Mouse (Mus musculus): ENCODE results near the gene Samd10. TPM values are rescaled to one million over a fixed set of nuclear protein-coding genes. Genes with fewer than 3 reads are reported as not detected.

Gene Samd10
- polyA plus RNA-seq, 1 experiment from 2014 or later: 22.4 TPM

- ChIA-PET CTCF (interaction anchor here (2.7 kb wide), 1 partner anchor 9 kb away, joined by 7 read pairs; no protein-coding TSS in a partner anchor), POLR2A (no interaction called here)
- in situ Hi-C loops (cut with MboI; ENCODE audit: low pct_unique_long_range_greater_than_20kb): loop anchor here (25.0 kb wide), 1 partner anchor 1373 kb away; no protein-coding TSS in a partner anchor
- no peak for DNase-seq (ENCODE audit: low read depth, low spot score)
- TF ChIP-seq CTCF (IDR thresholded peaks at IDR 0.05): no peak
- ATAC-seq: no peak
- H3K27me3 ChIP-seq: no peaks in the 10 kb centered on the region
Measured at GRCm38 (mm10) chr2:181585506-181585905, 13.5 kb downstream of the Samd10 start.

- no peaks in the 10 kb centered on the region for H3K27me3 ChIP-seq
- ChIA-PET POLR2A (interaction anchor here (0.6 kb wide), 1 partner anchor 9 kb away, joined by 3 read pairs; no protein-coding TSS in a partner anchor), CTCF (interaction anchor here (2.7 kb wide), 1 partner anchor 11 kb away, joined by 7 read pairs; no protein-coding TSS in a partner anchor)
- DNase-seq (ENCODE audit: low read depth, low spot score) (no peak), ATAC-seq (no peak)
- no peak for TF ChIP-seq CTCF (IDR thresholded peaks at IDR 0.05)
- in situ Hi-C loops (cut with MboI; ENCODE audit: low pct_unique_long_range_greater_than_20kb): loop anchor here (25.0 kb wide), 1 partner anchor 1372 kb away; no protein-coding TSS in a partner anchor
Measured at GRCm38 (mm10) chr2:181584411-181584942, 14.5 kb downstream of the Samd10 start, which contains the start of gene Uckl1. Gene Uckl1, minus strand, starts transcription at chr2:181584892.

GRCm38 (mm10) chr2:181583460-181584257, 15.4 kb downstream of the Samd10 start:
- ChIA-PET CTCF (interaction anchor here (2.7 kb wide), 1 partner anchor 11 kb away, joined by 7 read pairs; no protein-coding TSS in a partner anchor), POLR2A (interaction anchor here (0.7 to 1.1 kb wide), 2 partner anchors 8 to 13 kb away, joined by 3 to 4 read pairs; partner anchors contain the start of gene Prpf6)
- in situ Hi-C loops (cut with MboI; ENCODE audit: low pct_unique_long_range_greater_than_20kb): loop anchor here (25.0 kb wide), 1 partner anchor 1371 kb away; no protein-coding TSS in a partner anchor
- no peaks in the 10 kb centered on the region for H3K27me3 ChIP-seq
- ATAC-seq (no peak), DNase-seq (ENCODE audit: low read depth, low spot score) (no peak)
- no peak for TF ChIP-seq CTCF (IDR thresholded peaks at IDR 0.05)

GRCm38 (mm10) chr2:181582939-181583338, 16.1 kb downstream of the Samd10 start:
- in situ Hi-C loops (cut with MboI; ENCODE audit: low pct_unique_long_range_greater_than_20kb): loop anchor here (25.0 kb wide), 1 partner anchor 1371 kb away; no protein-coding TSS in a partner anchor
- ChIA-PET CTCF (interaction anchor here (2.7 to 6.9 kb wide), 2 partner anchors 12 to 14 kb away, joined by 7 to 69 read pairs; no protein-coding TSS in a partner anchor), POLR2A (interaction anchor here (0.5 to 1.9 kb wide), 4 partner anchors 9 to 97 kb away, joined by 3 to 6 read pairs (median 4); partner anchors contain the start of genes Prpf6 and Tcea2)
- H3K27me3 ChIP-seq: no peaks in the 10 kb centered on the region
- DNase-seq (ENCODE audit: low read depth, low spot score) (no peak), ATAC-seq (no peak)
- TF ChIP-seq CTCF (IDR thresholded peaks at IDR 0.05): no peak

GRCm38 (mm10) chr2:181582358-181582757, 16.7 kb downstream of the Samd10 start:
- CTCF ChIA-PET: interaction anchor here (0.8 to 6.9 kb wide), 4 partner anchors 9 to 64 kb away, joined by 3 to 69 read pairs (median 12); no protein-coding TSS in a partner anchor
- DNase-seq (ENCODE audit: low read depth, low spot score) (no peak), ATAC-seq (no peak)
- TF ChIP-seq CTCF (IDR thresholded peaks at IDR 0.05): no peak
- no peaks in the 10 kb centered on the region for H3K27me3 ChIP-seq
- POLR2A ChIA-PET: interaction anchor here (0.7 to 1.9 kb wide), 3 partner anchors 10 to 40 kb away, joined by 3 to 6 read pairs (median 3); partner anchors contain the start of gene Prpf6
- in situ Hi-C loops (cut with MboI; ENCODE audit: low pct_unique_long_range_greater_than_20kb): loop anchor here (25.0 kb wide), 1 partner anchor 1370 kb away; no protein-coding TSS in a partner anchor

GRCm38 (mm10) chr2:181581402-181582120, 17.5 kb downstream of the Samd10 start:
- in situ Hi-C loops (cut with MboI; ENCODE audit: low pct_unique_long_range_greater_than_20kb): loop anchor here (25.0 kb wide), 1 partner anchor 1369 kb away; no protein-coding TSS in a partner anchor
- CTCF ChIA-PET: interaction anchor here (0.7 to 6.9 kb wide), 9 partner anchors 9 to 189 kb away, joined by 3 to 69 read pairs (median 3); partner anchors contain the start of gene Tpd52l2
- no peaks in the 10 kb centered on the region for H3K27me3 ChIP-seq
- ATAC-seq (peak; percentile 71), DNase-seq (ENCODE audit: low read depth, low spot score) (no peak)
- POLR2A ChIA-PET: interaction anchor here (0.6 to 1.9 kb wide), 7 partner anchors 10 to 187 kb away, joined by 3 to 6 read pairs (median 4); partner anchors contain the start of gene Prpf6
- TF ChIP-seq CTCF (IDR thresholded peaks at IDR 0.05): no peak

- H3K27me3 ChIP-seq: no peaks in the 10 kb centered on the region
- peak; percentile 75 for DNase-seq (ENCODE audit: low read depth, low spot score)
- in situ Hi-C loops (cut with MboI; ENCODE audit: low pct_unique_long_range_greater_than_20kb): loop anchor here (25.0 kb wide), 1 partner anchor 1369 kb away; no protein-coding TSS in a partner anchor
- ChIA-PET POLR2A (interaction anchor here (0.6 to 1.9 kb wide), 7 partner anchors 10 to 186 kb away, joined by 3 to 6 read pairs (median 4); no protein-coding TSS in a partner anchor), CTCF (interaction anchor here (0.7 to 6.9 kb wide), 8 partner anchors 10 to 189 kb away, joined by 3 to 69 read pairs (median 4); partner anchors contain the start of gene Tpd52l2)
- peak; percentile 75 for ATAC-seq
- TF ChIP-seq CTCF (IDR thresholded peaks at IDR 0.05): no peak
Measured at GRCm38 (mm10) chr2:181581016-181581401, 18.0 kb downstream of the Samd10 start.

GRCm38 (mm10) chr2:181580131-181580772, 18.8 kb downstream of the Samd10 start:
- no peaks in the 10 kb centered on the region for H3K27me3 ChIP-seq
- in situ Hi-C loops (cut with MboI; ENCODE audit: low pct_unique_long_range_greater_than_20kb): loop anchor here (25.0 kb wide), 1 partner anchor 1368 kb away; no protein-coding TSS in a partner anchor
- CTCF ChIA-PET: interaction anchor here (0.8 to 6.9 kb wide), 8 partner anchors 12 to 188 kb away, joined by 3 to 69 read pairs (median 5); partner anchors contain the start of gene Tpd52l2
- TF ChIP-seq CTCF (IDR thresholded peaks at IDR 0.05): no peak
- DNase-seq (ENCODE audit: low read depth, low spot score) (no peak), ATAC-seq (no peak)
- POLR2A ChIA-PET: interaction anchor here (0.6 to 1.6 kb wide), 5 partner anchors 10 to 185 kb away, joined by 3 to 4 read pairs (median 4); no protein-coding TSS in a partner anchor

All from Patski (cell line).